Mouse (Mus musculus): Measurements from ENCODE around the gene Dexi. TPM values are rescaled to one million over a fixed set of nuclear protein-coding genes. Genes with fewer than 3 reads are reported as not detected.

Gene Dexi
- total and polyA plus RNA-seq, 3 experiments = 17.1 to 89.2 (median 24.2) TPM

DNA sequence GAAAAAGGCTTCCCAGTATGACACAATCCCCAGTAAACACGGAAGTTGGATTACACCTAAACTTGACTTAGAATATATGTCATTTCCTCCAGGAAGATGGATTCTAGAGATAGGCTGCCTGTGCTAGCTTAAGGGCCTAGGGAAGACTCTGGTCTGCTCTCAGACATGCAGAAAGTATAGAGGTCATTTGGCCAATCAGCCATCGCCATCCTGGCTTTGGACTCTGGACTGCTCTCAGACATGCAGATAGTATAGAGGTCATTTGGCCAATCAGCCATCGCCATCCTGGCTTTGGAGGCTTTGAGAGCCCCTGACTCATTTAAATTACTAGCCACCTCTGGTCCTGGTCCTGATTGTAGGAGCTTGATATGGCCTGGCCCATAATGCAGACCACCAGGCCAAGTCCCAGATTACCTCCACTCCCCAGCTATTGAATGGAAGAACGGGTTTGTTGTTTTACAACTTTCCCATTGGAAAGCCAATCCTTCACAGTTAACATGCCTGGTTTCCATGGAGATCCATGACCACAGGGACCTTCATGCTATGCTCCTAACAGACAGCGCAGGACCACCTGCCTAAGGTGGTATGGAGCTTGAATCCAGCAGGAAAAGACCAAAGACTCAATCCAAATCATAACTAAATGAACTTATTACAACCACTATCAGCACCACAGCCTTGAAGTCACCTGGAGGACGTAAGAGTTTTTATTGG, 88.8 kb downstream of the Dexi start:
- no peak for DNase-seq

Other genes with a start within 250 kb of the Dexi start
- 1 to 10 TPM; 6.0 to 8.5 TPM for gene Emp2, start 229.1 kb downstream of the Dexi start, total RNA-seq (2021)
- gene Emp2, start 229.1 kb downstream of the Dexi start, polyA plus RNA-seq (2012; rRNA removed) = 5.9 and 7.5 TPM in 2 replicates
- gene Tekt5, start 147.6 kb downstream of the Dexi start, total RNA-seq (2021) = not detected
- gene Tekt5, start 147.6 kb downstream of the Dexi start, polyA plus RNA-seq (2012; rRNA removed) = 0.09 TPM in 1 of 2 replicates, not detected in the other
- gene Nubp1, start 131.1 kb downstream of the Dexi start, total RNA-seq (2021) = 10 to 100 TPM; 25.8 to 27.9 TPM
- 17.2 and 19.7 TPM in 2 replicates for gene Nubp1, start 131.1 kb downstream of the Dexi start, polyA plus RNA-seq (2012; rRNA removed)
- 1 to 10 TPM; 1.3 to 2.0 TPM for gene Tvp23a, start 95.7 kb downstream of the Dexi start, total RNA-seq (2021)
- 1.2 and 1.5 TPM in 2 replicates for gene Tvp23a, start 95.7 kb downstream of the Dexi start, polyA plus RNA-seq (2012; rRNA removed)
- 1 to 10 TPM; 1.4 to 2.0 TPM for gene Ciita, start 63.0 kb downstream of the Dexi start, total RNA-seq (2021)
- 2.3 and 2.9 TPM in 2 replicates for gene Ciita, start 63.0 kb downstream of the Dexi start, polyA plus RNA-seq (2012; rRNA removed)
- 10 to 100 TPM; 44.0 to 44.4 TPM for gene Clec16a, start 2.3 kb upstream of the Dexi start, total RNA-seq (2021)
- 15.9 and 22.6 TPM in 2 replicates for gene Clec16a, start 2.3 kb upstream of the Dexi start, polyA plus RNA-seq (2012; rRNA removed)
- 1 to 10 TPM; 3.0 to 3.8 TPM for gene Socs1, start 242.5 kb upstream of the Dexi start, total RNA-seq (2021)
- gene Socs1, start 242.5 kb upstream of the Dexi start, polyA plus RNA-seq (2012; rRNA removed) = 32.1 and 38.2 TPM in 2 replicates
- gene Tnp2, start 245.6 kb upstream of the Dexi start, total RNA-seq (2021) = not detected
- gene Tnp2, start 245.6 kb upstream of the Dexi start, polyA plus RNA-seq (2012; rRNA removed) = not detected in 2 replicates
- gene Prm3, start 247.9 kb upstream of the Dexi start, total RNA-seq (2021) = not detected
- gene Prm3, start 247.9 kb upstream of the Dexi start, polyA plus RNA-seq (2012; rRNA removed) = not detected in 2 replicates